ENCODE assay signal across 9 mouse cellular contexts in the genomic region with DNA sequence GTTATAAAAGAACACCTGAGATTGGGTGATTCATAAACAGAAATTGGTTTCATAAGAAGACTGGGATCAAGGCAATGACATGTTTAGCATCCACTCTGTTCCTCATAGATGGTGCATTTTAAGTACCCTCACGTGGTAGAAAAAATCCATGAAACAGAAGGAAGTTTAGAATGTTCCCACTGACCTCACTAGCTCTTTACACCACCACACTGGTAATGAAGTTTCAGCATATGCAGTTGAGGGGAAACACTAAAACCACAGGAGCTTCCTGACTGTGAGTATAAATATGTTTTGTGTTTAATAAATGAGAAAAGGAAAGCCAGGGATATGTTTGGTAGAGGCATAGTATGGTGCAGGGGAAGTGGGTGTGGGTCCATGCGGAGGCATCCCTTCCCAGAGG.
"Had no signal": no experiment of that assay in that cellular context is flagged by ENCODE, and none has a peak within 500 bp of the region (broad histone marks: within the 10 kb centered on the region; RNA-seq: fewer than 3 reads in every experiment).

No protein-coding gene starts in this region.

- ATAC-seq: midbrain, embryonic 13.5 days; midbrain, embryonic 15.5 days had no signal

- DNase-seq: lung, adult 18-20 months; lung, postnatal 10 days; lung, postnatal 4 days; right cerebral cortex, postnatal 14 days; thymus, adult 2 months; thymus, postnatal 25 days; thymus, postnatal 4 days had no signal
